Mouse (Mus musculus) ovary, adult 10 weeks (tissue): ENCODE results near the gene Asb9. TPM values are rescaled to one million over a fixed set of nuclear protein-coding genes. Genes with fewer than 3 reads are reported as not detected.

Source experiments
- polyA plus RNA-seq: library from polyadenylated mRNA; stranded (reverse); fragments of 350-450 nt; fragmentation: Illumina TruSeq; extraction: RNeasy Lipid Tissue Mini Kit (QIAGEN cat#74804); gene quantifications from one replicate; pipeline ENCODE4 v1.2.3, GENCODE M21; 2014

The Asb9 gene
- polyA plus RNA-seq, result not detected

GRCm38 (mm10) chrX:164505709-164506498 is at the start of gene Asb9:
Gene Asb9 (plus strand): TSS chrX:164506327.

Other genes starting within 250 kb of the Asb9 start
- gene Bmx, start 248.1 kb upstream of the Asb9 start, polyA plus RNA-seq, result 3.2 TPM
- 26.2 TPM for gene Pir, start 237.0 kb upstream of the Asb9 start, polyA plus RNA-seq
- 12.3 TPM for gene Vegfd, start 132.9 kb upstream of the Asb9 start, polyA plus RNA-seq
- 29.2 TPM for gene Piga, start 86.5 kb upstream of the Asb9 start, polyA plus RNA-seq
- gene Asb11, start 69.3 kb upstream of the Asb9 start, polyA plus RNA-seq, result 0.57 TPM